Mouse (Mus musculus): ENCODE measurements around the gene Chst3. TPM values are rescaled to one million over a fixed set of nuclear protein-coding genes. Genes with fewer than 3 reads are reported as not detected.
A peak's percentile ranks its signal among the peaks of the same experiment; 100 is the strongest.
"Not testable (repeated sequence)": the region's sequence is repeated elsewhere in the genome, so short reads cannot be mapped to it uniquely, and the experiment has no call there.

Chst3 gene
- total and polyA plus RNA-seq, 2 experiments from 2014 or later, result 0.20 to 2.2 TPM

- Histone ChIP-seq H3K9ac (replicated peaks; ENCODE audit: low read depth, low read length) (no peak overlapping the region), H3K4me1 (ENCODE audit: control insufficient read depth, insufficient read depth) (no peaks in the 10 kb centered on the region), H3K9me3 (replicated peaks; ENCODE audit: control insufficient read depth, low read length) (no peaks in the 10 kb centered on the region), H3K27ac (ENCODE audit: low read depth) (no peak overlapping the region), H3K27me3 (ENCODE audit: control insufficient read depth, insufficient read depth, low read length) (no peaks in the 10 kb centered on the region), H3K36me3 (replicated peaks; ENCODE audit: control insufficient read depth, insufficient read depth, low read length) (no peaks in the 10 kb centered on the region), H3K4me2 (ENCODE audit: low read depth, low read length) (no peak overlapping the region), H3K4me3 (ENCODE audit: low read depth, low read length) (no peak overlapping the region)
- ATAC-seq (ENCODE audit: insufficient read depth, low read depth) (peak; percentile 72), DNase-seq (ENCODE audit: low spot score) (peak; percentile 86)
- no peak for TF ChIP-seq EP300 (IDR thresholded peaks at IDR 0.05; ENCODE audit: low read depth)
- TF ChIP-seq CTCF (IDR thresholded peaks at IDR 0.05; ENCODE audit: low read depth), result peak; percentile 100
- whole genome bisulfite sequencing, result 3% methylated on average over 8 of the region's 8 CpGs
Measured at GRCm38 (mm10) chr10:60245041-60245440, 26.0 kb upstream of the Chst3 start.

- Histone ChIP-seq H3K9me3 (replicated peaks; ENCODE audit: control insufficient read depth, low read length) (no peaks in the 10 kb centered on the region), H3K4me1 (ENCODE audit: control insufficient read depth, insufficient read depth) (no peaks in the 10 kb centered on the region), H3K4me3 (ENCODE audit: low read depth, low read length) (no peak overlapping the region), H3K27me3 (ENCODE audit: control insufficient read depth, insufficient read depth, low read length) (no peaks in the 10 kb centered on the region), H3K36me3 (replicated peaks; ENCODE audit: control insufficient read depth, insufficient read depth, low read length) (no peaks in the 10 kb centered on the region), H3K4me2 (ENCODE audit: low read depth, low read length) (no peak overlapping the region), H3K27ac (ENCODE audit: low read depth) (no peak overlapping the region), H3K9ac (replicated peaks; ENCODE audit: low read depth, low read length) (no peak overlapping the region)
- ATAC-seq (ENCODE audit: insufficient read depth, low read depth) (no peak), DNase-seq (ENCODE audit: low spot score) (peak; percentile 13)
- TF ChIP-seq EP300 (IDR thresholded peaks at IDR 0.05; ENCODE audit: low read depth), result no peak
- TF ChIP-seq CTCF (IDR thresholded peaks at IDR 0.05; ENCODE audit: low read depth), result no peak
- WGBS, result 53% methylated on average over 5 of the region's 5 CpGs
Measured at GRCm38 (mm10) chr10:60243941-60244340, 24.9 kb upstream of the Chst3 start.

DNA sequence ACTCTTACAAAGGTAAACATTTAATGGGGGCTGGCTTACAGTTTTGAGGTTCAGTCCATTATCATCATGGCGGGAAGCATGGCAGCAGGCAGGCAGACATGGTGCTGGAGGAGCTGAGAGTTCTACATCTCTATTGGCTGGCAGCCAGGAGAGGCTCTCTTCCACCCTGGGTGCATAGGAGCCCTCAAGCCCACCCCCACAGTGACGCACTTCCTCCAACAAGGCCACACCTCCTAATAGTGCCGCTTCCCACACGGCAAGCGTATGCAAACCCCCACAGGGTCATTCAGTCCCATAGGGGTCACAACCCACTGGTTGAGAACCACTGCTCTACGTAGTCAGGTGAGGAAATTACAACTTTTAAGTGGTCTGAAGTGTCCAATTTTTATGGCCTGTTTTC lies 21.4 kb upstream of the Chst3 start:
- TF ChIP-seq CTCF (IDR thresholded peaks at IDR 0.05; ENCODE audit: low read depth) (no peak), EP300 (IDR thresholded peaks at IDR 0.05; ENCODE audit: low read depth) (no peak)
- Histone ChIP-seq H3K4me2 (ENCODE audit: low read depth, low read length) (no peak overlapping the region), H3K9me3 (replicated peaks; ENCODE audit: control insufficient read depth, low read length) (no peaks in the 10 kb centered on the region), H3K27ac (ENCODE audit: low read depth) (no peak overlapping the region), H3K27me3 (ENCODE audit: control insufficient read depth, insufficient read depth, low read length) (no peaks in the 10 kb centered on the region), H3K36me3 (replicated peaks; ENCODE audit: control insufficient read depth, insufficient read depth, low read length) (no peaks in the 10 kb centered on the region), H3K4me1 (ENCODE audit: control insufficient read depth, insufficient read depth) (no peaks in the 10 kb centered on the region), H3K9ac (replicated peaks; ENCODE audit: low read depth, low read length) (no peak overlapping the region), H3K4me3 (ENCODE audit: low read depth, low read length) (no peak overlapping the region)
- DNase-seq (ENCODE audit: low spot score), result no peak
- ATAC-seq (ENCODE audit: insufficient read depth, low read depth), result no peak
- WGBS, result 84% methylated on average over 6 of the region's 6 CpGs

DNA sequence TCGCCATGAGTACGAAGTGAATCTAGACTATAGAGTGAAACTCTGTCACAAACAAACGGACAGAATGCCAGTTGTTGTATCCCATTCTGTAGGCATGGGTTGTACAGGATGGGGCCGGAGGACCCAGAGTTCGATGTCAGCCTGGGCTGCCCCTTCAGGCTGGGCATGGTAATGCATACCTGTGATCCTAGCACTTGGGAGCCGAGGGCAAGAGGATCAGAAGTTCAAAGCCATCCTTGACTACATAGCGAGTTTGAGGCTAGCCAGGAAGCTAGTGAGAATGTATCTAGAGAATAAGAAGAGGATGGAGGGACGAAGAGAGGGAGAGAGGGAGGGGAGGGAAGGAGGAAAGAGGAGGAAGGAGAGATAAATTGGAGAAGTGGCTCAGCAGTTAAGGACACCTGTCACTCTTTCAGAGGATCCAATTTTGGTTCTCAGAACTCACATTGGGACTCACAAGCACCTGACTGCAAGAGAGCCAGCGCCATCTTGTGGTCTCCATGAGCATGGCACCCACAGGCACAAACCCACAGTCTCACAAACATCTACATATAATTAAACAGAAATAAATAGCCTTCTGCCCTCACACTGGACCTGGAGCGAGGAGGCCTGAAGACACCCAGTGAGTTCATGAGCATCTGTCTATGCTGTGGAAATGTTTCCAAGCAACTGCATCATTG lies 18.6 kb upstream of the Chst3 start:
- H3K9ac ChIP-seq (replicated peaks; ENCODE audit: low read depth, low read length), result no peak overlapping the region
- ATAC-seq (ENCODE audit: insufficient read depth, low read depth) (no peak), DNase-seq (ENCODE audit: low spot score) (no peak)
- H3K4me1 ChIP-seq (ENCODE audit: control insufficient read depth, insufficient read depth), result no peaks in the 10 kb centered on the region
- H3K4me2 ChIP-seq (ENCODE audit: low read depth, low read length), result no peak overlapping the region
- no peaks in the 10 kb centered on the region for H3K27me3 ChIP-seq (ENCODE audit: control insufficient read depth, insufficient read depth, low read length)
- WGBS, result 63% methylated on average over 10 of the region's 10 CpGs
- no peaks in the 10 kb centered on the region for H3K36me3 ChIP-seq (replicated peaks; ENCODE audit: control insufficient read depth, insufficient read depth, low read length)
- peak; percentile 84 for TF ChIP-seq CTCF (IDR thresholded peaks at IDR 0.05; ENCODE audit: low read depth)
- no peak for TF ChIP-seq EP300 (IDR thresholded peaks at IDR 0.05; ENCODE audit: low read depth)
- H3K4me3 ChIP-seq (ENCODE audit: low read depth, low read length), result no peak overlapping the region
- H3K9me3 ChIP-seq (replicated peaks; ENCODE audit: control insufficient read depth, low read length), result no peaks in the 10 kb centered on the region
- no peak overlapping the region for H3K27ac ChIP-seq (ENCODE audit: low read depth)

DNA sequence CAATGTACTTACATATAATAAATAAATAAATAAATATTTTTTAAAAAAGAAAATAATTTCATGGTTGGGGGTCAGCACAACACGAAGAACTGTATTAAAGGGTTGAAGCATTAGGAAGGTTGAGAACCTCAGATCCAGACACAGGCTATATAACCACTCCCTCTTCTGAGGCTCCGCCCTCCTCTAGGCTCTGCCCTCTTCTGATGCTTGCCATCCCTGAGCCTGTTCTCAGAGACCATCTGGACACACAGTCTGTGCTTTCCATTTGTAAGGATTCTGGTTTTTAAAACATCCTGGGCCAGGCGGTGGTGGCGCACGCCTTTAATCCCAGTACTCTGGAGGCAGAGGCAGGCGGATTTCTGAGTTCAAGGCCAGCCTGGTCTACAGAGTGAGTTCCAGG lies 16.8 kb upstream of the Chst3 start:
- WGBS, result 94% methylated on average over 6 of the region's 6 CpGs
- ATAC-seq (ENCODE audit: insufficient read depth, low read depth); H3K27me3 ChIP-seq (ENCODE audit: control insufficient read depth, insufficient read depth, low read length); H3K9ac ChIP-seq (replicated peaks; ENCODE audit: low read depth, low read length); H3K36me3 ChIP-seq (replicated peaks; ENCODE audit: control insufficient read depth, insufficient read depth, low read length); H3K27ac ChIP-seq (ENCODE audit: low read depth); H3K4me2 ChIP-seq (ENCODE audit: low read depth, low read length); H3K4me1 ChIP-seq (ENCODE audit: control insufficient read depth, insufficient read depth); DNase-seq (ENCODE audit: low spot score); H3K4me3 ChIP-seq (ENCODE audit: low read depth, low read length); H3K9me3 ChIP-seq (replicated peaks; ENCODE audit: control insufficient read depth, low read length): not testable (repeated sequence)

- ATAC-seq (ENCODE audit: insufficient read depth, low read depth) (no peak), DNase-seq (ENCODE audit: low spot score) (no peak)
- Histone ChIP-seq H3K36me3 (replicated peaks; ENCODE audit: control insufficient read depth, insufficient read depth, low read length) (no peaks in the 10 kb centered on the region), H3K4me3 (ENCODE audit: low read depth, low read length) (no peak overlapping the region), H3K4me2 (ENCODE audit: low read depth, low read length) (no peak overlapping the region), H3K27ac (ENCODE audit: low read depth) (no peak overlapping the region), H3K9me3 (replicated peaks; ENCODE audit: control insufficient read depth, low read length) (no peaks in the 10 kb centered on the region), H3K4me1 (ENCODE audit: control insufficient read depth, insufficient read depth) (peaks cover 3% of the 10 kb centered on the region; the same call in 1 of the 2 replicates), H3K27me3 (ENCODE audit: control insufficient read depth, insufficient read depth, low read length) (no peaks in the 10 kb centered on the region), H3K9ac (replicated peaks; ENCODE audit: low read depth, low read length) (no peak overlapping the region)
- no peak for TF ChIP-seq CTCF (IDR thresholded peaks at IDR 0.05; ENCODE audit: low read depth)
- TF ChIP-seq EP300 (IDR thresholded peaks at IDR 0.05; ENCODE audit: low read depth), result no peak
- WGBS, result 81% methylated on average over 9 of the region's 9 CpGs
Measured at GRCm38 (mm10) chr10:60234006-60234405, 14.9 kb upstream of the Chst3 start.

Data from heart, postnatal 0 days (tissue).